Mouse (Mus musculus): ENCODE results near the gene Ppcdc. TPM values are rescaled to one million over a fixed set of nuclear protein-coding genes. Genes with fewer than 3 reads are reported as not detected.

Ppcdc gene
- total RNA-seq, 1 experiment, result 41.7 TPM

- Histone ChIP-seq H3K27ac (ENCODE audit: insufficient read depth, low read depth, low read length, poor library complexity, severe bottlenecking) (no peak overlapping the region), H3K9ac (ENCODE audit: insufficient read depth, low read depth, low read length, poor library complexity, severe bottlenecking) (peak overlapping the region; percentile 51; the same call in 1 of the 2 replicates), H3K4me3 (ENCODE audit: insufficient read depth in 1 of 2, low read depth in 1 of 2, low read length in 2 of 2, poor library complexity in 1 of 2, severe bottlenecking in 1 of 2) (peak overlapping the region in 1 of 2 experiments; percentile 29; a peak in 2 of 4 replicates), H3K4me1 (ENCODE audit: control insufficient read depth in 2 of 2, insufficient read depth in 2 of 2, low read length in 2 of 2, poor library complexity in 1 of 2) (peaks cover 4 to 7% of the 10 kb centered on the region in 2 experiments; a peak in 2 of 4 replicates), H3K36me3 (ENCODE audit: control insufficient read depth, insufficient read depth, low read length, poor library complexity, severe bottlenecking) (peaks cover 22% of the 10 kb centered on the region), H3K9me3 (ENCODE audit: control insufficient read depth, insufficient read depth, low read depth, low read length) (no peaks in the 10 kb centered on the region)
- in situ Hi-C loops (cut with MboI; ENCODE audit: low sequenced_read_pairs in 2 of 2, unreplicated experiment in 2 of 2), result no loop called here
- no peak for DNase-seq (ENCODE audit: low read depth, low spot score)
- TF ChIP-seq CHD2 (IDR thresholded peaks at IDR 0.05; ENCODE audit: low read depth, low read length) (no peak), ZC3H11A (IDR thresholded peaks at IDR 0.05; ENCODE audit: borderline replicate concordance, low read depth, low read length) (no peak), MAFK (IDR thresholded peaks at IDR 0.05; ENCODE audit: insufficient read depth, low read depth, low read length) (no peak), HCFC1 (IDR thresholded peaks at IDR 0.05; ENCODE audit: borderline replicate concordance, insufficient read depth, low read length) (no peak), ZNF384 (IDR thresholded peaks at IDR 0.05; ENCODE audit: low read depth, low read length) (no peak)
These were observed 696 bp upstream of the Ppcdc start for GRCm38 (mm10) chr9:57440620-57441019.

- in situ Hi-C loops (cut with MboI; ENCODE audit: low sequenced_read_pairs in 2 of 2, unreplicated experiment in 2 of 2), result no loop called here
- no peak for TF ChIP-seq HCFC1 (IDR thresholded peaks at IDR 0.05; ENCODE audit: borderline replicate concordance, insufficient read depth, low read length)
- no peak for TF ChIP-seq ZC3H11A (IDR thresholded peaks at IDR 0.05; ENCODE audit: borderline replicate concordance, low read depth, low read length)
- TF ChIP-seq ZNF384 (IDR thresholded peaks at IDR 0.05; ENCODE audit: low read depth, low read length), result no peak
- TF ChIP-seq MAFK (IDR thresholded peaks at IDR 0.05; ENCODE audit: insufficient read depth, low read depth, low read length), result no peak
- no peak for TF ChIP-seq CHD2 (IDR thresholded peaks at IDR 0.05; ENCODE audit: low read depth, low read length)
- Histone ChIP-seq H3K4me3 (ENCODE audit: insufficient read depth in 1 of 2, low read depth in 1 of 2, low read length in 2 of 2, poor library complexity in 1 of 2, severe bottlenecking in 1 of 2) (peak overlapping the region; percentile 73 to 77), H3K27ac (ENCODE audit: insufficient read depth, low read depth, low read length, poor library complexity, severe bottlenecking) (peak overlapping the region; percentile 59; the same call in 1 of the 2 replicates), H3K9me3 (ENCODE audit: control insufficient read depth, insufficient read depth, low read depth, low read length) (no peaks in the 10 kb centered on the region), H3K4me1 (ENCODE audit: control insufficient read depth in 2 of 2, insufficient read depth in 2 of 2, low read length in 2 of 2, poor library complexity in 1 of 2) (peaks cover 4 to 7% of the 10 kb centered on the region in 2 experiments; a peak in 2 of 4 replicates), H3K36me3 (ENCODE audit: control insufficient read depth, insufficient read depth, low read length, poor library complexity, severe bottlenecking) (peaks cover 13% of the 10 kb centered on the region), H3K9ac (ENCODE audit: insufficient read depth, low read depth, low read length, poor library complexity, severe bottlenecking) (peak overlapping the region; percentile 91)
- DNase-seq (ENCODE audit: low read depth, low spot score), result no peak
These were observed 841 bp downstream of the Ppcdc start for GRCm38 (mm10) chr9:57439083-57439482.

GRCm38 (mm10) chr9:57437896-57438614 is 1.9 kb downstream of the Ppcdc start:
- Histone ChIP-seq H3K36me3 (ENCODE audit: control insufficient read depth, insufficient read depth, low read length, poor library complexity, severe bottlenecking) (peaks cover 7% of the 10 kb centered on the region), H3K4me3 (ENCODE audit: insufficient read depth in 1 of 2, low read depth in 1 of 2, low read length in 2 of 2, poor library complexity in 1 of 2, severe bottlenecking in 1 of 2) (no peak overlapping the region), H3K9me3 (ENCODE audit: control insufficient read depth, insufficient read depth, low read depth, low read length) (no peaks in the 10 kb centered on the region), H3K4me1 (ENCODE audit: control insufficient read depth in 2 of 2, insufficient read depth in 2 of 2, low read length in 2 of 2, poor library complexity in 1 of 2) (peaks cover 4 to 10% of the 10 kb centered on the region in 2 experiments; a peak in 3 of 4 replicates), H3K9ac (ENCODE audit: insufficient read depth, low read depth, low read length, poor library complexity, severe bottlenecking) (no peak overlapping the region; the same call in 1 of the 2 replicates), H3K27ac (ENCODE audit: insufficient read depth, low read depth, low read length, poor library complexity, severe bottlenecking) (no peak overlapping the region)
- no peak for DNase-seq (ENCODE audit: low read depth, low spot score)
- TF ChIP-seq ZC3H11A (IDR thresholded peaks at IDR 0.05; ENCODE audit: borderline replicate concordance, low read depth, low read length), result no peak
- no peak for TF ChIP-seq CHD2 (IDR thresholded peaks at IDR 0.05; ENCODE audit: low read depth, low read length)
- TF ChIP-seq MAFK (IDR thresholded peaks at IDR 0.05; ENCODE audit: insufficient read depth, low read depth, low read length), result no peak
- TF ChIP-seq ZNF384 (IDR thresholded peaks at IDR 0.05; ENCODE audit: low read depth, low read length), result no peak
- TF ChIP-seq HCFC1 (IDR thresholded peaks at IDR 0.05; ENCODE audit: borderline replicate concordance, insufficient read depth, low read length), result no peak
- in situ Hi-C loops (cut with MboI; ENCODE audit: low sequenced_read_pairs in 2 of 2, unreplicated experiment in 2 of 2), result no loop called here

- no peak for TF ChIP-seq CHD2 (IDR thresholded peaks at IDR 0.05; ENCODE audit: low read depth, low read length)
These were observed 3.8 kb downstream of the Ppcdc start for GRCm38 (mm10) chr9:57436166-57436565.

More at GRCm38 (mm10) chr9:57436166-57436565, 3.8 kb downstream of the Ppcdc start:
- Histone ChIP-seq H3K9ac (ENCODE audit: insufficient read depth, low read depth, low read length, poor library complexity, severe bottlenecking) (no peak overlapping the region), H3K4me1 (ENCODE audit: control insufficient read depth in 2 of 2, insufficient read depth in 2 of 2, low read length in 2 of 2, poor library complexity in 1 of 2) (peaks cover 4 to 19% of the 10 kb centered on the region in 2 experiments; a peak in 3 of 4 replicates), H3K36me3 (ENCODE audit: control insufficient read depth, insufficient read depth, low read length, poor library complexity, severe bottlenecking) (peaks cover 8% of the 10 kb centered on the region), H3K27ac (ENCODE audit: insufficient read depth, low read depth, low read length, poor library complexity, severe bottlenecking) (no peak overlapping the region), H3K4me3 (ENCODE audit: insufficient read depth in 1 of 2, low read depth in 1 of 2, low read length in 2 of 2, poor library complexity in 1 of 2, severe bottlenecking in 1 of 2) (no peak overlapping the region), H3K9me3 (ENCODE audit: control insufficient read depth, insufficient read depth, low read depth, low read length) (no peaks in the 10 kb centered on the region)
- in situ Hi-C loops (cut with MboI; ENCODE audit: low sequenced_read_pairs in 2 of 2, unreplicated experiment in 2 of 2), result no loop called here
- DNase-seq (ENCODE audit: low read depth, low spot score), result no peak

Data from ES-E14 (cell line).